Mouse (Mus musculus) spleen, adult 2 months (tissue): Measurements from ENCODE around the gene Ehd4. TPM values are rescaled to one million over a fixed set of nuclear protein-coding genes. Genes with fewer than 3 reads are reported as not detected.

Experiments
- DNase-seq, 2 experiments: peaks; one replicate each; pipeline versions ENCODE4 v3.0.0 to v3.0.0-alpha.2; 2012 to 2021; ENCODE audit warnings: low spot score in 2 of 2, low read depth in 1 of 2
- H3K27ac ChIP-seq: fragments of 200-500 bp; 2 replicates; pipeline ENCODE4 v1.5.1; 2012; ENCODE audit warnings: low read length, inconsistent platforms; ENCODE audit not compliant: insufficient read depth
- H3K27me3 ChIP-seq: fragments of 200-500 bp; 2 replicates; pipeline ENCODE4 v1.6.1; 2012; ENCODE audit warnings: mild to moderate bottlenecking, moderate library complexity, low read length, inconsistent platforms; ENCODE audit not compliant: control insufficient read depth, insufficient read depth
- H3K36me3 ChIP-seq: fragments of 200-500 bp; 2 replicates; pipeline ENCODE4 v1.6.1; 2012; ENCODE audit warnings: mild to moderate bottlenecking, low read length, inconsistent platforms; ENCODE audit not compliant: control insufficient read depth, insufficient read depth
- H3K4me1 ChIP-seq: fragments of 200-500 bp; 2 replicates; pipeline ENCODE4 v1.6.1; 2011; ENCODE audit warnings: inconsistent platforms; ENCODE audit not compliant: control insufficient read depth, insufficient read depth, insufficient read length
- H3K4me3 ChIP-seq: fragments of 200-500 bp; 2 replicates; pipeline ENCODE4 v1.5.1; 2011; ENCODE audit warnings: mild to moderate bottlenecking, inconsistent platforms; ENCODE audit not compliant: insufficient read depth, insufficient read length; ENCODE audit errors: extremely low read depth
- CTCF ChIP-seq: fragments of 200-500 bp; IDR thresholded peaks from 2 replicates; pipeline ENCODE4 v1.5.1; 2011; ENCODE audit warnings: mild to moderate bottlenecking, inconsistent platforms; ENCODE audit not compliant: insufficient read depth, insufficient read length, insufficient replicate concordance; ENCODE audit errors: extremely low read depth
- POLR2A ChIP-seq: fragments of 200-500 bp; IDR thresholded peaks from 2 replicates; pipeline ENCODE4 v1.6.1; 2011; ENCODE audit warnings: low read depth, low read length, inconsistent platforms
- WGBS: fragments of 180-500 bp; shearing (Covaris S2); methylation state at CpG from one replicate; pipeline ENCODE4 v1.1.7; 2018; 5-methylcytosine and 5-hydroxymethylcytosine counted together
- polyA plus RNA-seq: library from polyadenylated mRNA; depleted of rRNA; stranded (reverse); fragments of >200 nt; gene quantifications from 2 replicates; pipeline ENCODE4 v1.2.3, GENCODE M21; 2012

Gene Ehd4
- polyA plus RNA-seq, 1 experiment = 35.4 TPM

- DNase-seq = no peak
- no peak for TF ChIP-seq CTCF
- no peak for TF ChIP-seq POLR2A
- no peaks in the 10 kb centered on the region for H3K27me3 ChIP-seq
- 91% methylated on average over 2 of the region's 2 CpGs for WGBS
- H3K4me1 ChIP-seq = peaks cover 20% of the 10 kb centered on the region; the same call in 1 of the 2 replicates
- H3K4me3 ChIP-seq = no peak overlapping the region
- peak overlapping the region; percentile 33; the same call in 1 of the 2 replicates for H3K27ac ChIP-seq
- no peaks in the 10 kb centered on the region; the same call in 1 of the 2 replicates for H3K36me3 ChIP-seq
These were observed 47.0 kb downstream of the Ehd4 start for GRCm38 (mm10) chr2:120107446-120107845.

GRCm38 (mm10) chr2:120106397-120106973, 47.9 kb downstream of the Ehd4 start:
- Histone ChIP-seq H3K4me3 (no peak overlapping the region), H3K36me3 (peaks cover 3% of the 10 kb centered on the region; the same call in 1 of the 2 replicates), H3K4me1 (peaks cover 16% of the 10 kb centered on the region; the same call in 1 of the 2 replicates), H3K27ac (peak overlapping the region; percentile 51), H3K27me3 (no peaks in the 10 kb centered on the region)
- DNase-seq = peak in 1 of 2 experiments; percentile 47
- WGBS = 54% methylated on average over 8 of the region's 8 CpGs
- TF ChIP-seq POLR2A (no peak), CTCF (no peak)

- 75% methylated on average over 3 of the region's 3 CpGs for WGBS
- Histone ChIP-seq H3K36me3 (peaks cover 6% of the 10 kb centered on the region; the same call in 1 of the 2 replicates), H3K4me3 (no peak overlapping the region), H3K4me1 (peaks cover 12% of the 10 kb centered on the region; the same call in 1 of the 2 replicates), H3K27ac (peak overlapping the region; percentile 55; the same call in 1 of the 2 replicates), H3K27me3 (no peaks in the 10 kb centered on the region)
- no peak for TF ChIP-seq POLR2A
- TF ChIP-seq CTCF = no peak
- DNase-seq = no peak
These were observed 48.5 kb downstream of the Ehd4 start for GRCm38 (mm10) chr2:120105861-120106260.

- Histone ChIP-seq H3K4me1 (peaks cover 23% of the 10 kb centered on the region; the same call in 1 of the 2 replicates), H3K4me3 (no peak overlapping the region), H3K27me3 (no peaks in the 10 kb centered on the region), H3K36me3 (peaks cover 6% of the 10 kb centered on the region; the same call in 1 of the 2 replicates), H3K27ac (0 out of 2 replicates have a peak overlapping the region, but pooled peaks have one; percentile 10)
- no peak for DNase-seq
- WGBS = 47% methylated on average over 6 of the region's 6 CpGs
- no peak for TF ChIP-seq POLR2A
- no peak for TF ChIP-seq CTCF
These were observed 51.5 kb downstream of the Ehd4 start for GRCm38 (mm10) chr2:120102881-120103280.

GRCm38 (mm10) chr2:120102450-120102849, 52.0 kb downstream of the Ehd4 start:
- TF ChIP-seq POLR2A = no peak
- TF ChIP-seq CTCF = no peak
- Histone ChIP-seq H3K27me3 (no peaks in the 10 kb centered on the region), H3K4me3 (no peak overlapping the region), H3K27ac (no peak overlapping the region), H3K36me3 (peaks cover 6% of the 10 kb centered on the region; the same call in 1 of the 2 replicates), H3K4me1 (peaks cover 22% of the 10 kb centered on the region; the same call in 1 of the 2 replicates)
- 80% methylated on average over 2 of the region's 2 CpGs for WGBS
- DNase-seq = no peak

- Histone ChIP-seq H3K36me3 (peaks cover 6% of the 10 kb centered on the region), H3K4me1 (peaks cover 23% of the 10 kb centered on the region; the same call in 1 of the 2 replicates), H3K4me3 (no peak overlapping the region), H3K27me3 (no peaks in the 10 kb centered on the region), H3K27ac (no peak overlapping the region)
- WGBS = 94% methylated on average over 11 of the region's 11 CpGs
- TF ChIP-seq POLR2A (no peak), CTCF (no peak)
- no peak for DNase-seq
These were observed 52.4 kb downstream of the Ehd4 start for GRCm38 (mm10) chr2:120101961-120102360.

GRCm38 (mm10) chr2:120099886-120100285, 54.5 kb downstream of the Ehd4 start:
- 44% methylated on average over 3 of the region's 3 CpGs for WGBS
- H3K27ac ChIP-seq = peak overlapping the region; percentile 6
- TF ChIP-seq POLR2A (no peak), CTCF (no peak)
- H3K36me3 ChIP-seq = peaks cover 9% of the 10 kb centered on the region
- H3K4me3 ChIP-seq = no peak overlapping the region
- no peak for DNase-seq
- H3K27me3 ChIP-seq = no peaks in the 10 kb centered on the region
- H3K4me1 ChIP-seq = peaks cover 22% of the 10 kb centered on the region; the same call in 1 of the 2 replicates
